Mouse (Mus musculus) activated CD4-positive, CD25-positive, alpha-beta regulatory T cell (primary cell): ENCODE results near the gene Sh3bp2. TPM values are rescaled to one million over a fixed set of nuclear protein-coding genes. Genes with fewer than 3 reads are reported as not detected.

ENCODE experiments used
- polyA plus RNA-seq, 2 experiments: library from polyadenylated mRNA; unstranded; fragments of 100-300 nt; shearing (Covaris generic); gene quantifications; one replicate each; pipeline ENCODE4 v1.2.1; 2017

Gene Sh3bp2
- polyA plus RNA-seq = 10 to 100 TPM; 16.1 to 18.9 TPM

GRCm38 (mm10) chr5:34525663-34526476, at the start of gene Sh3bp2:
TSS of gene Sh3bp2 (plus strand) at chr5:34525838.

GRCm38 (mm10) chr5:34513466-34514217, 12.0 kb upstream of the Sh3bp2 start, which contains the start of gene Tnip2:
TSS of gene Tnip2 (minus strand) at chr5:34513991.

GRCm38 (mm10) chr5:34573268-34574221, 47.9 kb downstream of the Sh3bp2 start, which contains the start of gene Add1:
TSS of gene Add1 (plus strand) at chr5:34573664.

Other genes with a start within 250 kb of the Sh3bp2 start
- 1 to 10 TPM; 1.9 to 4.9 TPM for gene Zfyve28, start 237.4 kb upstream of the Sh3bp2 start, polyA plus RNA-seq
- not detected for gene Cfap99, start 237.2 kb upstream of the Sh3bp2 start, polyA plus RNA-seq
- gene Rnf4, start 189.5 kb upstream of the Sh3bp2 start, polyA plus RNA-seq = 100 to 1,000 TPM; 130 to 151 TPM
- gene Fam193a, start 155.9 kb upstream of the Sh3bp2 start, polyA plus RNA-seq = 10 to 100 TPM; 17.1 to 17.5 TPM
- 10 to 100 TPM; 25.1 to 40.9 TPM for gene Tnip2, start 11.8 kb upstream of the Sh3bp2 start, polyA plus RNA-seq
- gene Add1, start 47.8 kb downstream of the Sh3bp2 start, polyA plus RNA-seq = 100 to 1,000 TPM; 214 to 234 TPM
- 100 to 1,000 TPM in 1 of 2 experiments, 10 to 100 TPM in 1; 71.3 to 139 TPM for gene Mfsd10, start 111.4 kb downstream of the Sh3bp2 start, polyA plus RNA-seq
- gene Nop14, start 134.3 kb downstream of the Sh3bp2 start, polyA plus RNA-seq = 10 to 100 TPM; 27.5 to 39.1 TPM
- 10 to 100 TPM; 10.0 to 13.2 TPM for gene Grk4, start 134.5 kb downstream of the Sh3bp2 start, polyA plus RNA-seq
- gene Htt, start 235.9 kb downstream of the Sh3bp2 start, polyA plus RNA-seq = 10 to 100 TPM; 13.6 to 18.3 TPM